Mouse (Mus musculus) heart, postnatal 4 days (tissue): Measurements from ENCODE around the gene Ndufa11. TPM values are rescaled to one million over a fixed set of nuclear protein-coding genes. Genes with fewer than 3 reads are reported as not detected.
A peak's percentile ranks its signal among the peaks of the same experiment; 100 is the strongest.

Source experiments
- DNase-seq: peaks from one replicate; pipeline ENCODE4 v3.0.0; 2021
- total RNA-seq, 2 experiments: library from RNA; stranded (reverse); gene quantifications; 2 replicates each; pipeline ENCODE4 v1.2.3; 2021

Ndufa11 gene
- total RNA-seq = 100 to 1,000 TPM; 705 to 809 TPM

DNA sequence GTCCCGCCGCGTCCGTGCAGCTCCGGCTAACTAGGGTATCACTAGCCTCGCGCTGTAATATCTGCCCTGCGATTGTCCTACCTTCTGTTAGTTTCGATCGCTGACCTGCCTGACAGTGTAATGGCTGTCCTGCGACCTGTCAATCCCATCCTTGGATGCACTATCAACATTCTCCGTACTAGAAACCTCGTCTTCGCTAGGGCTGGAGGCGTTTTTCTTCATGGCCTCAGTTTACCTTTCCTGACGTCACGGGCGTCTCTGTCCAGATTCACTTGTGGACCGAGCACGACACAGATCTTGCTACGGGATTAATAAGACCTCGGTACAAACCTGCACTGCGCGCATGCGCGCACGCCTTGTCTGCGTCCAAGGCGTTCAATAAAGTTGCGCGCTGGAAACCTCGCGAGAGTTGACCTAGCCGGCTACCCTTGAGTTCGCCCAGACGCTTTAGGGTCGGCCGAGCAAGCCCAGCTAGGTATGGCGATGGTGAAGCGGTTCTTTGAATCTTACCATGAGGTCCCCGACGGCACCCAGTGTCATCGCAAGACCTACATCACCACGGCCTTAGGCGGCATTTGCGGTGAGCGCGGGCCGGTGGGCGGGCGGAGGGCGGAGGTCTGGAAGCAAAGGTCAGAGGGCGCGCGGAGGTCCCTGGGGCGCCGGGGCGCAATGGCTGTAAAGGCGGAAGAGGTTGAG lies at the start of gene Ndufa11, which contains the start of gene Vmac:
Gene Ndufa11, plus strand, starts transcription at position 405 of the 696 bp plus-strand sequence.
Gene Vmac, minus strand, starts transcription at position 660 of the 696 bp plus-strand sequence.
- DNase-seq = peak; percentile 97

GRCm38 (mm10) chr17:56668384-56669144 lies 49.0 kb upstream of the Ndufa11 start:
- peak; percentile 89 for DNase-seq

DNA sequence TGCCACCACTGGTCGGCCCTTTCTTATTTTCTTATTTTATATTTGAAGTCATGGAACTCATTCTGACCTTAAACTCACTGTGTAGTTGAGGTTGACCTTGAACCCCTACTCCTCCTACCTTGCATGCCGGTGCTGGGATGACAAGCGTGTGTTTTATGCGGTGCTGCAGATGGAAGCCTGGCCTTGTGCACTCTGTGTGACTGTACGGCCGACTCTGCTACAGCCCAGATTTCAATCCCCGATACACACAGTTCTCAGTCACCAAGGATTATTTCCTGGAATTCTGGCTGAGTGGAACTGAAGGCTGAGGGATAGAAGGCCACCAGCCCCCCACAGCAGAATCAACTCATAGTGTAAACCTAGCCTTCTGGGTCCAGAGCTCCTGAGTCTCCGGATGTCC lies 47.8 kb upstream of the Ndufa11 start:
- no peak for DNase-seq

DNA sequence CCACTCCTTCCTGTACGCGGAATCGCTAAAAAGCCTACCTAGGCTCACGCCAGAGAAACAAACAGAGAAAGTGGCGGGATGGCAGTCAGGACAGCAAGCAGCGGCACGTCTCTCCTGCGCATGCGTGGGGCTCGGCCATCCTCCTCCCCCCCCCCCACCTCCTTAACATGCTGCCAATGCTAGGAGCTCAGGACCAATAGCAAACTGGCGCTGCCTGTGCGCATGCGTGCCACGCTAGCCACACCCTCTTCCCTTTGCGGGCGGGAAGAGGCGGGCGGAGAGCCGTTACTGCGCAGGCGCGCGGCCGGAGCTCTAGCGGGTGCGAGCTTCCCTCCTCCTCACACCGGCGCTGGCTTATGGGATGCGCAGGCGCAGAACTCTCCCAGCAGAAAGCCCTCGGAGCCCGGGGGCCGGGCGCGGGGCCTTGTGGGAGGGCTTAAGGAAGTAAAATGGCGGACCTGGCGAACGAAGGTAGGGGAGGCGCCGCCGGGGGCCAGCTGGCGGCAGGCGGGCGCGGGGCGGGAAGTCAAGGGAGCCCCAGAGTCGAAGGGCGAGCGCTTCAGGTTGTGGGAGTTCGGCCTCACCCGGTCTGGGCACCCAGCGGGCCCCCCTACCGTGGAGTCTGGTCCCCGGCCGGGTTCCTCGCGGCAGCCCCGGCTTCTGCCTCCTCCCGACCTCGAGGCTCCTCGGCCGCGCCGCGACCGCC lies 44.5 kb upstream of the Ndufa11 start, which contains the start of gene Ranbp3:
Gene Ranbp3, plus strand, starts transcription at position 354 of the 706 bp plus-strand sequence.
- DNase-seq = peak; percentile 100

DNA sequence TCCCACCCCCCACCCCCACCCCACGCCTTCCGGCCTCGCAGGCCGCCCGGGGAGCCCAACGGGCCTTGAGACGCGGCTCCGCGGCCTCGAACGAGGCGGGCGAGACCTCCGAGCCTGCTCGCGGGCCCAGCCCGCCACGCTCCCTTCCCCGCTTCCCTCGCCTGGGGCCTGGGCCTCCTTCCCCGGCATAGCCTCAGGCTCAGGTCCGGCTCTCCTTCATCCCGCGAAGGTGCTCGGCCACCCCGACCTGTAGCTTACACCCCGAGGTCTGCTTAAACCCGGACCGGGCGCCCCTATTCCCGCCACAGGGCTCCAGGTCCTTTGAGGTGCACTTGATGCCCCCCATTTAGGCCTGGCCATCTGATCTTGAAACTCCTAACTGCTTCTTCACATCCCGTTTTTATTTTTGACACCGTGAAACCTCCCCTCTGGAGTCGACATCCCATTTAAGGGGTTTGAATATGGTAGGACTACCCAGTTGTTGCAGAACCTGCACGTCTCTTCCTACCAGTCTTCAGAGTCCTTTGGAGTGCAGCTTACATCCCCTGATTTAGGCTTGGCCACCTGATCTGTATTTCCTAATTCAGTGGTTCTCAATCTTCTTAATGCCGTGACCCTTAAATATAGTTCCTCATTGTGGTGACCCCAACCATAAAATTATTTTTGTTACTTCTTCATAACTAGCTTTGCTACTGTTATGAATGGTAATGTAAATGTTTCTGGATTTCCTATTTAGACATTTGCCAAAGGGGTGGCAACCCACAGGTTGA lies 43.7 kb upstream of the Ndufa11 start:
- DNase-seq = no peak

DNA sequence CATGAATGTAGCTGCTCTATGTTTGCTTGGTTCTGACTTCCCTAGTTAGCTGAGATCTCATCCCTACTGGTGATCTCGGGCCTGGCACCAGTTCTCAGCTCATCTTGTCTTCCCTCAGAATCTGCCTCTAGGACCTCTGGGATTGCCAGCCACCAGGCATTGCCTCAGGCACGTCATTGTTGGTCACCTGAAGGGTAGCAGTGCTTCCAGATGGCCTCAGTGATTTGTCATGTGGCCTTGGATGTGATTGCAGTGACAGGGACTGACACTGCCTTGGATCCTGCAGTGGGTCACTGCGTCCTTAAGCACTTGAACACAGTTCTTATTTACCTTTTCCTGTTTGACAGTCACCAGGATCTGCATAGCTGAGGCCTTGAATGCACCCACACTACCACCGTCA lies 35.8 kb upstream of the Ndufa11 start:
- DNase-seq = no peak

DNA sequence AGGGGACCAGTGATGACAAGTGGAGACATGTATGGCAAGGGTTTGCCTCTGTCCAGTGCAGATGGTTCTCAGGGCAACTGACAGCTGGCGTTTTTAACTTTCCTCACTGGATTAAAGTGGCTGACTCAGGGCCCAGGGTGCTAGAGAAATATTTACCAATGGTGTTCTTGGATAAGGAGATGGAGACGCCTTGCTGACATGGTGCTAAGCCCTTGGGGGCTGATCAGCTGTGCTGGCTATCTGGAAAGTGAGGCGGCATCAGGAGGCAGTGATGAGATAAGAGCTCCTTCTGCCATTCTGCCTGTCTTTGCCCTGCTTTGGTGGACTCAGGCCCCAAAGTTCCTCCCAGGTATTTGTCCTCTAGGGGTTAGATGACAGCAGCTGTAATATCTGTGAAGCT lies 34.7 kb upstream of the Ndufa11 start:
- no peak for DNase-seq

GRCm38 (mm10) chr17:56683546-56684140 lies 33.9 kb upstream of the Ndufa11 start:
- no peak for DNase-seq

DNA sequence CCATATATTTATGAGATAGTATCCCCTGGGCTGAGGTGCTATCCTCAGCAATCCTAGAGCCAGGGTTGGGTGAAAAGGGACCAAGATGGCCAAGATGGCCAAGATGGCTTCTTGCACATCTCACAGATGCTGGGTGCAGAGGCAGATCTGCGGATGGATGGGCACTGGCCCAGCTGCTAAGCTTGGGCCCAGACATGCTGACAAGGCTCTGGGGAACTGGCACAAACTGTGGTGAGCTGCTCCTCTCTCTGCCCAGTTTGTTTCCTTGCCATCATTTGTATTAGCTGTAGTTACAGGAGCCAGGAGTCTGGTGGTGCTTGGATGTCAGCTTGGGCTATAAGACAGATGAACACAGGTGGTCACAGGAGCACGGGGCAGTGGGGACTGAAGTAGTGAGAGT lies 32.9 kb upstream of the Ndufa11 start:
- DNase-seq = no peak

GRCm38 (mm10) chr17:56686801-56687200 lies 30.8 kb upstream of the Ndufa11 start:
- no peak for DNase-seq

DNA sequence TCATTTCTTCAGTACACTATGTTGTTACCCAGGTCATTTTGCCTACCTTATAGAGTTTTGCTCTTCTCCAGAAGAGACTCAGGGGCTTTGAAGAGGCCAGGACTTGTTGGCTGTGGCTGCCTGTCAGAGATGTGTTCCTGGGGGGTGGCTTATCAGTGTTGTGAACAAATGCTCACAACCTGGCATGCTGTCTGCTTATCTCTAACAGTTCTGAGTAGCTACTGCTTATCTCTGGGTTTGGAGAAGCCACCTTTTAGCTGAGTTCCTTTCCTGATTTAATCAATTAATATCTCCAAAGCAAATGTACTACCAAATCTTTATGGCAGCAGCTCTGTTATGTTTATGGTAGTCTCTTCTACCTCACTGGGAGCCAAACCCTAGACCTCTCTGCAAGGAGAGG lies 29.5 kb upstream of the Ndufa11 start:
- DNase-seq = no peak

DNA sequence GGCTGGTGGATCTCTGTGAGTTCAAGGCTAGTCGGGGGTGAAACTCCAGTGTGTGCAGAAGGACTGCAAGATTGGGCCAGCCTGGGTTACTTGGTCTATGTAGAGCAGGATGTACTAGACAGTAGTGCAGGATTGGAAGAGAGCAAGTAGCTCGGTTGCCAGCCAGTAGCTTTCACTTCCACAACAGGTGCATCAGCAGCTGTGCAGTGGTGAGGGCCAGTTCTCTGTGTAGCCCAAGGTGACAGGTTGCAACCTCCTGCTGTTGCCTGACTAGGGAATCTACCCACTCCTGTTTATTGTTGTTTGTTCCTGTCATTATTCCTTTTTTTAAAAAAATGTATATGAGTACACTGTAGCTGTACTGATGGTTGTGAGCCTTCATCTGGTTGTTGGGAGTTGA lies 28.9 kb upstream of the Ndufa11 start:
- DNase-seq = no peak

DNA sequence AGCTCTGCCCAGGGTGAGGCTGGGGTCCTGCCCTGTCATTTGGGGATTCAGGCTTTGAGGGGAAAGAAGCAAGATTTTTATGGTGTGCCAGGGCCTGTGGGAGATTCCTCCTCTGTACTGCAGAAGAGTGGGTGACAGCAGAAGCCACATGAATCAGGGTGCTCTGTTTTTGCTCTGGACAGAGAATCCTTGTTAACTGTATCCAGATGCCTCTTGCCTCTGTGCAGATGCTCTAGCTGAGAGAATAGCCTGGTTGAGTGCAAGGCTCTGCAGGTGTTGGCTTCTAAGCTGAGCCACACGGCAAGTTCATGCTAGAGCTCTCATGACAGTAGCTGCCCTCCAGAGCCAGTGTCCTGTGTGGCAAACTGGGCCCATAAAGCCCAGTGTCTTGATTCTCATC lies 24.2 kb upstream of the Ndufa11 start:
- no peak for DNase-seq

GRCm38 (mm10) chr17:56693851-56694310 lies 23.7 kb upstream of the Ndufa11 start:
- DNase-seq = peak; percentile 69

DNA sequence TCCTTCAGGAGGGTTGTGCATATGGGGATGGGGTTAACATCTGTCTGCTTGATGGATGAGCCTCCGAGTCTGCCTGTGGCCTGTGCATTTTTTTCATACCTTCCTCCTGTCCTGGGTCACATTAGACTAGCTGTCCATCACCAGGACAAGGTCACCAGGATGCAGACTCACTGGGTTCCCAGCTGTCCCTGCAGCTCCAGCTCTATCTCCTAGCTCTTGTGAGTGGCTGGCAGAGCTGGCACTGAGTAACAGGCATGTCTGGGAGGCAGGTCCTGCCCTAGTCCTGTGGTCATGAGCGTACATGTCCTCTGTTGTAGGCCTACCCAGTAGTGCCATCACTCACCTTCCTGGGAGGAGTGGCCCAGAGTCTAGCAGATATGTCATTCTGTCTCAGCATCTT lies 17.1 kb upstream of the Ndufa11 start:
- DNase-seq = no peak

DNA sequence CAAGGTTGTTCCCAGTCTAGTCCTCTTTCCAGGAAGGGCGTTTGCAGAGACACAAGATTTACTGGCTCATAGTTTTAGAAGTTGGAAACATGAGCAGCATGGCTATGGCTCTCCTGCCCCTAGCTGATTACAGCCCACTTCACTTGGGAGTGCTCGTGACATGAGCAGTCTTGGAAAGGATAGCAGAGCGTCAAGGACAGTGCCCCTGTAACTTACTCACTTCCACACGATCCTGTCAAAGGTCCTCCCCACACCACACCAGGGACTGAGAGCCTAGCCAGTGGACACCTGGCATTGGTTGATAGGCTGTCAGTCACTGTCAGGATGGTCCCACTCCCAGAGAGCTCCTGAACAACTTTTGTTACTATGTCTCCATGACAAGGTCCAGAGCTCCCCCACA lies 14.5 kb upstream of the Ndufa11 start:
- DNase-seq = no peak

GRCm38 (mm10) chr17:56706515-56706914 lies 11.1 kb upstream of the Ndufa11 start:
- DNase-seq = no peak

DNA sequence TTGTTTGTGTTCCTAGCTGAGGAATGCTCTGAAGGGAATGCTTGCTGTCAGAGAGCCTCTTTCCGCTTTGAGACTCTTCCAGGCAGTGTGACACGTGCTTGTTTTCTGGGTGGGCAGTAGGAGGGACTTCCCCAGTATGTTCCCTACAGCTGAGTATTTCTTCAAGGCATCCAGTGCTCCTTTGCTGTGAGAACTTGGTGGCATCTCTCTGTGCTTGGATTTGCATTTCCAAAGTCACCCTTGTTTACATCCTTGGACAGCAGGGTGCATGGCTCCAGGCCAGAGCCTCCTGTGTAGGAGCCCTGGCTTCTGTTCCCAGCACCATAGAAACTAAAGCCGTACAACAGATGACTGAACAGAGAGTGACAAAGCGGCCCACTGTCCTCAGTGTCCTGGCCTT lies 8.9 kb upstream of the Ndufa11 start:
- no peak for DNase-seq

GRCm38 (mm10) chr17:56709708-56710107 lies 7.9 kb upstream of the Ndufa11 start:
- DNase-seq = no peak

- DNase-seq = no peak
Observed at GRCm38 (mm10) chr17:56715360-56715759, 2.2 kb upstream of the Ndufa11 start.

DNA sequence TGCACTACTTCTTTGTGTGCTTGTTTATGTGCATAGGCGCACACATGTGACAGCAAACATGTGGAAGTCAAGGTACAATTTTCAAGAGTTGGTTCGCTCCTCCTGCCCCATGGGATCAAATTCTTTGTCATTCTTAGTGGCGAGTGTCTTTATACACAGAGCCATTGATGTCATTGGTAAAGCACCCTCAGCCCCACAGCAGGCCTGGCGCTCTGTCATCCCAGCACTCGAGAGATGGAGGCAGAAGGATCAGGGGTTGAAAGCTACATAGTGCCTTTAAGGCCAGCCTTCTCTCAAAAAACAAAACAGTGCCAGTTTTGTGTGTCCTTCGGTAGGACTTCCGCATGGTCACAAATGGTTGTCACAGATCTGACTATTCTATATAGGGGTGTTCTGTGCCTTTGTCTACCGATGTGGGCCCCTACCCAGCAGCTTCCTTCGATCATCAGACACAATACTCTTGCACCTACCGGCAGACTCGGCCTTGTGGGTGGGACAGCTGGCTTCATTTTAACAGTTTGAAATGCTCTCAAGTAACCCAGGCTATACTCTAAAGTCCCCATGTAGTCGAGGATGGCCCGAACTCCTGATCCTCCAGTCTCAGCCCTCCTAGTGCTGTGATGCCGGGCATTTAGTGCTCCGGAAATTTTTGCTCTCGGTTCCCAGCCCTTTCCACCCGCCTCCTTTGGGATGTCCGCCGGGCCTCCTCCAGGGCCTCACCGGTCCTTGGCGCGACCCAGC lies 1.5 kb upstream of the Ndufa11 start:
- DNase-seq = no peak
